Mouse (Mus musculus): ENCODE results near the gene Anapc5.

The Anapc5 gene

GRCm38 (mm10) chr5:122767283-122767682 lies 53.9 kb downstream of the Anapc5 start:
- no peak for DNase-seq

DNA sequence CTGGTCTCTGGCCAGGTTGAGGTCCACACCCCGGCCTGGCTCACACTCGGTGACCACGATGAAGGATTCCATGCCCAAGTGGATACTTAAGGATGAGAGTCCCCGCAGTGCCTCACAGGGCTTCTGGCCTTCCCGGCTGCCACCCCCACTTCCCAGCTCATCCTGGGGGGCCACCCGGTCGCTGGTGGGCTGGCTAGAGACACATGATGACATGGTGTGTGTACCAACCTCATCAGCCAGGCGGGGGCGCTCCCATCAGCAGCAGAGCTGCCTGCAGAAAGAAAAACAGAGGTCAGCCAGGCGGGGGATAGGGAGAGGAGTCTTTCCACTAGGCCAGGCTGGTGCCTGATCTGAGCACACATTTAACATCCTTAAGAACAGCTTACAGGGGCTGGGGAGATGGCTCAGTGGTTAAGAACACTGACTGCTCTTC lies 57.1 kb downstream of the Anapc5 start:
- no peak for DNase-seq

DNA sequence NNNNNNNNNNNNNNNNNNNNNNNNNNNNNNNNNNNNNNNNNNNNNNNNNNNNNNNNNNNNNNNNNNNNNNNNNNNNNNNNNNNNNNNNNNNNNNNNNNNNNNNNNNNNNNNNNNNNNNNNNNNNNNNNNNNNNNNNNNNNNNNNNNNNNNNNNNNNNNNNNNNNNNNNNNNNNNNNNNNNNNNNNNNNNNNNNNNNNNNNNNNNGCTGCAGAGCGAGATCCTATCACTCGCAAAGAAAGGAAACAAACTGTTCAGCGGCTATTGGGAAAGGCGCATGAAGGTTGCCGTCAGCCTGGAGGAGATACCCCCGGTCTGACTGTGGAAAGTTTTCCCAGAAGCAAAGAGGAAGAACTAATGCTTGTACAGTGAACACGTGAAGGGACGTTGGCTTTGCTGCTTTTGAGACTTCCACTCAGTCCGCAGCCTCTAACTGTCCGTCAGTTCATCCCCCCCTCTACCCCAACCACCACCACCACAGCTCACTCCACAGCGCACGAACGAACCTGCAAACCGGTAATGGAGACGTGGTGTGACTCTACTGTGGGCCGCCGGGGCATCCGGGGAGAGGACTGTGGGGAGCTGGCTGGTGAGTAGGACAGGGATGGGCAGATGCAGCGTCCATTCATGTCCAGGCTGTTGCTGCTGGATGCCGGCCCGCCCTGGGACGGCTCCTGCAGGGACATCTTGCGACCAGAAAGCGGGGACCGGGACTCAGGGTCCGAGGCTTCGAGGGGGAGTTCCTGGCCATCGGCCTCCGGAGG lies 57.7 kb downstream of the Anapc5 start:
- DNase-seq = no peak

- no peak for DNase-seq
These were observed 64.5 kb downstream of the Anapc5 start for GRCm38 (mm10) chr5:122756680-122757079.

DNA sequence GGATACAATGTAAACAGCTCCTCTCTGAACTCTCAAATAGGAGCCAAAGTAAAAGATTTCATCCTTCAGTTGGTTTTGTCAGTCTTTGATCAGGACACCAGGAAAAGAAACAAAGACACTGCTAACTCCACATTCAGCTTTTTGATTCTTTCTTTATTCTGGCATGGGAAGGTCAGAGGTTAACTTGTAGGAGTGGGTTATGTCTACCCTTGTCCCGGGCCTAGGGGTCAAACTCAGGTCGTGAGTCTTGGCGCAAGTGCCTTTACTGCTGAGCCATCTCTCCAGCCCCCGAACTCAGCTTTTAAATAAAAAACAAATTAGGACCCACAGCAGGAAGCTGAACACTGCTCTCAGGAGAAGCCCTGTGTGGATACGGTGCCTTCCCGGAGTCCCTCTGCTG lies 65.0 kb downstream of the Anapc5 start:
- no peak for DNase-seq

DNA sequence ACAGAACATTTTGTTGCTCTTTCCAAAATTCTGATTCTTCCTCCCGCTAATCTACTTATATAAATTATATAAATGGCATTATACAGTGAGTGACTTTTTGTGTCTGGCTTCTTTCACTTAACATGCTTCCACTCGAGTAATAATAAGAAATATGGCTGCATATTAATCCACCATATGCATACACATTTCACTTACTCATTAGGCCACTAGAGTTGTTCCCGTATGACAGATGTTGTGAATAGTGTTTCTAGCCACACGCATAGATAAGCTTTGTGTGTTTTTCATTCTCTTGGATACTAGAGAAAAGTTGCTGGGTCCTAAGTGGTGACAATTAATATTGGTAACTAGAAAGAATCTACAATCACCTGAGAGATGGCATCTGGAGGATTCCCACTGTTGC lies 65.5 kb downstream of the Anapc5 start:
- DNase-seq = no peak

- DNase-seq = no peak
These were observed 66.7 kb downstream of the Anapc5 start for GRCm38 (mm10) chr5:122754477-122754876.

DNA sequence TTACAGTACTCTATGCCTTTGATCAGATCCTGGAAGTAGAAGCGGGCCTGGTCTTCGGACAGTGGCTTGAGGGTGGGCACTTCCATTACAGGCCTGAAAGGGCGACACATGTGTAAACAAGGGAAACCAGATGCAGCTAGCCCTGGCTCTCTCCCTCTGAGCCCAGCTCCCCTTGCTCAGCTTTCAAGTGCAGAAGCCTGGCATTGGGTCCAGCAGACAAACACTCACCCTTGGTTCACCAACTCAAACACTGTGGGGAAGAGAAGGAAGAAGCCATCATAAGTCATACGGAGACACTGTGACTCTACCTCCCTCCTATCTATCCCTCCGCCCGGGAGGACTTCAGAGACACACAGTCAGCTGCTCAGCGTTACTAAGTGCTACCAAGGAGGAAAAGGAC lies 73.2 kb downstream of the Anapc5 start:
- DNase-seq = no peak

GRCm38 (mm10) chr5:122743880-122744422 lies 77.2 kb downstream of the Anapc5 start:
- DNase-seq = no peak
